Mouse (Mus musculus) ES-CJ7 (cell line): ENCODE results near the gene Eef1b2.

ENCODE experiments used
- DNase-seq: peaks from one replicate; pipeline ENCODE4 v3.0.0; 2011; ENCODE audit warnings: low read depth, low spot score

Eef1b2 gene

GRCm38 (mm10) chr1:63192306-63193065, 15.9 kb downstream of the Eef1b2 start:
- no peak for DNase-seq

- no peak for DNase-seq
Observed at GRCm38 (mm10) chr1:63195848-63196512, 19.4 kb downstream of the Eef1b2 start.

- DNase-seq, result no peak
Observed at GRCm38 (mm10) chr1:63199387-63199786, 22.8 kb downstream of the Eef1b2 start.

GRCm38 (mm10) chr1:63200322-63200721, 23.7 kb downstream of the Eef1b2 start:
- DNase-seq, result peak; percentile 97

GRCm38 (mm10) chr1:63201672-63202071, 25.0 kb downstream of the Eef1b2 start:
- DNase-seq, result peak; percentile 56

- DNase-seq, result no peak
Observed at GRCm38 (mm10) chr1:63203471-63203870, 26.8 kb downstream of the Eef1b2 start.

GRCm38 (mm10) chr1:63203950-63204659, 27.5 kb downstream of the Eef1b2 start:
- peak; percentile 92 for DNase-seq

- DNase-seq, result no peak
Observed at GRCm38 (mm10) chr1:63204660-63205394, 28.2 kb downstream of the Eef1b2 start.

GRCm38 (mm10) chr1:63207607-63208006, 31.0 kb downstream of the Eef1b2 start:
- peak; percentile 66 for DNase-seq

GRCm38 (mm10) chr1:63209861-63210529, 33.4 kb downstream of the Eef1b2 start:
- peak; percentile 91 for DNase-seq

GRCm38 (mm10) chr1:63213478-63214270, 37.0 kb downstream of the Eef1b2 start:
- peak; percentile 90 for DNase-seq

GRCm38 (mm10) chr1:63214271-63214558, 37.6 kb downstream of the Eef1b2 start, which contains the start of gene Gpr1:
Gene Gpr1, minus strand, starts transcription at chr1:63214543.
- no peak for DNase-seq

GRCm38 (mm10) chr1:63214631-63215030, 38.0 kb downstream of the Eef1b2 start:
- DNase-seq, result no peak

- DNase-seq, result peak; percentile 76
Observed at GRCm38 (mm10) chr1:63219277-63219676, 42.7 kb downstream of the Eef1b2 start.

- no peak for DNase-seq
Observed at GRCm38 (mm10) chr1:63225009-63225408, 48.4 kb downstream of the Eef1b2 start.

GRCm38 (mm10) chr1:63225890-63226289, 49.3 kb downstream of the Eef1b2 start:
- DNase-seq, result peak; percentile 55

- DNase-seq, result no peak
Observed at GRCm38 (mm10) chr1:63227241-63227640, 50.6 kb downstream of the Eef1b2 start.
